Mouse (Mus musculus) C2C12 (cell line): ENCODE data around the gene Tab1. TPM values are rescaled to one million over a fixed set of nuclear protein-coding genes. Genes with fewer than 3 reads are reported as not detected.
A peak's percentile ranks its signal among the peaks of the same experiment; 100 is the strongest.

Source experiments
- H3K27me3 ChIP-seq: one replicate; pipeline ENCODE4 v1.6.1; 2011; ENCODE audit not compliant: control insufficient read depth, insufficient read depth, insufficient read length
- H3K36me3 ChIP-seq: one replicate; pipeline ENCODE4 v1.6.1; 2011; ENCODE audit not compliant: control insufficient read depth, insufficient read depth
- H3K4me3 ChIP-seq: one replicate; pipeline ENCODE4 v1.5.1; 2011; ENCODE audit warnings: mild to moderate bottlenecking, control low read depth; ENCODE audit not compliant: poor library complexity, insufficient read depth, severe bottlenecking
- H3K79me2 ChIP-seq: one replicate; pipeline ENCODE4 v1.6.1; 2011; ENCODE audit not compliant: control insufficient read depth, insufficient read depth
- H3K79me3 ChIP-seq: one replicate; pipeline ENCODE4 v1.6.1; 2011; ENCODE audit warnings: low read depth, control low read depth
- H3ac ChIP-seq: one replicate; pipeline ENCODE3; 2011; ENCODE audit warnings: low read depth; ENCODE audit not compliant: control insufficient read depth, insufficient read length
- CEBPB ChIP-seq: IDR thresholded peaks from one replicate; pipeline ENCODE4 v1.6.1; 2011; ENCODE audit warnings: low read depth, mild to moderate bottlenecking, control low read depth, moderate library complexity
- CTCF ChIP-seq: IDR thresholded peaks from one replicate; pipeline ENCODE4 v1.5.1; 2011; ENCODE audit not compliant: control insufficient read depth, insufficient read depth, insufficient read length
- FOSL1 ChIP-seq: IDR thresholded peaks from one replicate; pipeline ENCODE4 v1.8.0; 2011; ENCODE audit warnings: mild to moderate bottlenecking, low read length; ENCODE audit not compliant: poor library complexity, insufficient read depth, severe bottlenecking
- MAX ChIP-seq: IDR thresholded peaks from one replicate; pipeline ENCODE4 v1.6.1; 2011; ENCODE audit warnings: mild to moderate bottlenecking, control low read depth
- MYOD1 ChIP-seq: IDR thresholded peaks from one replicate; pipeline ENCODE4 v1.6.1; 2011; ENCODE audit warnings: low read depth; ENCODE audit not compliant: control insufficient read depth, insufficient read length
- MYOG ChIP-seq: IDR thresholded peaks from one replicate; pipeline ENCODE4 v1.6.1; 2011; ENCODE audit not compliant: control insufficient read depth, insufficient read length; ENCODE audit errors: extremely low read depth
- USF1 ChIP-seq: IDR thresholded peaks from one replicate; pipeline ENCODE4 v1.6.1; 2011; ENCODE audit warnings: low read depth, mild to moderate bottlenecking, control low read depth, moderate library complexity
- polyA plus RNA-seq: library from polyadenylated mRNA; unstranded; fragments of >200 nt; fragmentation: generic; extraction: Trizol; gene quantifications from one replicate; pipeline ENCODE4 v1.2.1, GENCODE M21; 2012; ENCODE audit warnings: missing spikeins

Tab1 gene
- polyA plus RNA-seq, 1 experiment = 30.2 TPM

GRCm38 (mm10) chr15:80090155-80090554 is 42.8 kb upstream of the Tab1 start:
- H3ac ChIP-seq = no peak overlapping the region

GRCm38 (mm10) chr15:80090741-80091120 is 42.2 kb upstream of the Tab1 start:
- Histone ChIP-seq H3ac (peak overlapping the region; percentile 53), H3K36me3 (no peaks in the 10 kb centered on the region), H3K79me3 (no peaks in the 10 kb centered on the region), H3K4me3 (peak overlapping the region; percentile 27), H3K27me3 (no peaks in the 10 kb centered on the region), H3K79me2 (no peaks in the 10 kb centered on the region)
- TF ChIP-seq FOSL1 (no peak), MAX (no peak), CEBPB (no peak), MYOD1 (no peak), USF1 (no peak), MYOG (no peak), CTCF (no peak)

More at GRCm38 (mm10) chr15:80090155-80090554, 42.8 kb upstream of the Tab1 start:
- Histone ChIP-seq H3K79me3 (no peaks in the 10 kb centered on the region), H3K36me3 (no peaks in the 10 kb centered on the region), H3K4me3 (no peak overlapping the region), H3K79me2 (no peaks in the 10 kb centered on the region), H3K27me3 (no peaks in the 10 kb centered on the region)
- TF ChIP-seq MYOG = no peak
- no peak for TF ChIP-seq CEBPB
- no peak for TF ChIP-seq CTCF
- TF ChIP-seq USF1 = no peak
- TF ChIP-seq MAX = no peak
- TF ChIP-seq MYOD1 = no peak
- TF ChIP-seq FOSL1 = no peak

- peak within 1 kb of the TSS; percentile 27 for H3K4me3 ChIP-seq
- H3K27me3 ChIP-seq = no peaks in the 10 kb centered on the region
- H3ac ChIP-seq = peak within 1 kb of the TSS; percentile 58
- H3K79me2 ChIP-seq = no peaks in the 10 kb centered on the region
- no peaks in the 10 kb centered on the region for H3K36me3 ChIP-seq
- TF ChIP-seq CEBPB (no peak), CTCF (peak; percentile 97), MYOD1 (peak; percentile 45), FOSL1 (no peak)
- no peaks in the 10 kb centered on the region for H3K79me3 ChIP-seq
Measured at GRCm38 (mm10) chr15:80091121-80091955, 41.6 kb upstream of the Tab1 start, which contains the start of the genes Syngr1 and Rpl3. TSS of gene Syngr1 (plus strand) at chr15:80091334. TSS of gene Rpl3 (minus strand) at chr15:80091868.

- H3K79me3 ChIP-seq = no peaks in the 10 kb centered on the region
- no peak overlapping the region for H3ac ChIP-seq
- H3K27me3 ChIP-seq = no peaks in the 10 kb centered on the region
- TF ChIP-seq USF1 (no peak), MYOG (no peak), MAX (no peak), CEBPB (no peak)
- no peaks in the 10 kb centered on the region for H3K79me2 ChIP-seq
- H3K4me3 ChIP-seq = no peak overlapping the region
- H3K36me3 ChIP-seq = no peaks in the 10 kb centered on the region
Measured at GRCm38 (mm10) chr15:80092041-80092441, 40.9 kb upstream of the Tab1 start.

GRCm38 (mm10) chr15:80092599-80092998 is 40.3 kb upstream of the Tab1 start:
- Histone ChIP-seq H3K79me3 (no peaks in the 10 kb centered on the region), H3K4me3 (no peak overlapping the region), H3K79me2 (no peaks in the 10 kb centered on the region), H3K27me3 (no peaks in the 10 kb centered on the region), H3K36me3 (no peaks in the 10 kb centered on the region), H3ac (no peak overlapping the region)
- TF ChIP-seq USF1 = no peak
- TF ChIP-seq CEBPB = no peak
- TF ChIP-seq CTCF = no peak
- TF ChIP-seq MAX = no peak
- TF ChIP-seq FOSL1 = no peak
- TF ChIP-seq MYOD1 = no peak
- no peak for TF ChIP-seq MYOG
